Mouse (Mus musculus): ENCODE measurements around the gene Syt7.
A peak's percentile ranks its signal among the peaks of the same experiment; 100 is the strongest.

Gene Syt7

GRCm38 (mm10) chr19:10389391-10390098 lies 655 bp downstream of the Syt7 start:
- DNase-seq, result no peak

GRCm38 (mm10) chr19:10390099-10390680 lies 1.3 kb downstream of the Syt7 start:
- DNase-seq, result no peak

DNA sequence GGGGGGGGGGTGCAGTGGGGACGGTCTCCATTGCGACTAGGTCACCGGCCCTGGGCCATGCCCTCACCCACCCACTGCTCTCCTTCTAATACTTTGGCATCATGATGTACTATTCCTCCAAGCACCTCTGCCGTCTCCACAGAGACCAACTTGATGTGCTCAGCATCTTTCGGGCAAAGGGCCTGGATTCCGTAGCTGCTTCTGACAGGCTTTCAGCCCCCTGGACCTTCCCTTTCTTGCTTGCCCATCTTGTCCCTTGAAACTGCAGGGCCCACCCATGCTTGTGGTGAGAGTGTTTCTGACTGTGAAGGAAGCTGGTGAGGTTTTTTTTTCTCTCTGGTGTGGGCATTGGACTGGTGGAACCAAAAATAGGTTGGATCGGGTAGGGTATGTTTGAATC lies 2.1 kb downstream of the Syt7 start:
- no peak for DNase-seq

DNA sequence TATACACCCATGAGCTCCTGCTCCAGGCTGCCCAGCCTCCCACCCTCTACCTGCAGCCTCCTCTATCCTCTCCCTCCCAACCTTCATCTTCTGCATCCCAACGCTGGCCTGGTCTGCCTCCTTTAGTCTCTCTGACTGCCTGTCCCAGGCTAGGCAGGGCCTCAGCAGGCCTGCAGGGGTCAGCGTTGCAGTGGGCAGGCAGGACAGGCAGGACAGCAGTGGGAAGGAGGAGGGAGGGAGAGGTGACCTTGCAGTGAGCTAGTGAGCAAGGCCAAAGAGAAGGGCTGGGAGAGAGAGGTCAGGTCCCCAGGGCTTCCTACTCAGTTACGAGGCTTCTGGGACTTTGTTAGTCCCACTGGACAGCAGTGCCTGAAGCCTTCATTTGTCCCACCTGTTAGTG lies 3.1 kb downstream of the Syt7 start:
- DNase-seq, result peak; percentile 46

DNA sequence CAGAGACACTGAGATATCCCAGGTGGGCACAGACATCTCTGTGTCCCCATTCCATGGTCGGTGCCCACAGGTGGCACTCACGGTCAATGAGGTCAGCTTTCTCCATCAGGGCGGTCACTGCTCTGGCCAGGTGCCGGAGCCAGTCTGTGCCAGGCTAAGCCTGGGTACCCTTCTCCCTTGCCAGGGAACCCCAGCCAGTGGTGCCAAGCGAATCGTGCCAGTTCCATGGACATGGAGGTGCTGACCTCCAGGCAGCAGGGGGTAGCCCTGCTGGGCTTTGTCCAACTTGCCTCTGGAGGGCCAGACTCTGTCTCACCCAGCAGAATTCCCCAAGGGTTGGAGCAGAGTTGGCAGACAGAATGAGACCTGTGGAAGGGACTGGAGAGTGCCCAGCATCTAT lies 4.6 kb downstream of the Syt7 start:
- DNase-seq, result peak; percentile 49

GRCm38 (mm10) chr19:10393874-10394500 lies 5.1 kb downstream of the Syt7 start:
- no peak for DNase-seq

GRCm38 (mm10) chr19:10395174-10395573 lies 6.3 kb downstream of the Syt7 start:
- DNase-seq, result no peak

DNA sequence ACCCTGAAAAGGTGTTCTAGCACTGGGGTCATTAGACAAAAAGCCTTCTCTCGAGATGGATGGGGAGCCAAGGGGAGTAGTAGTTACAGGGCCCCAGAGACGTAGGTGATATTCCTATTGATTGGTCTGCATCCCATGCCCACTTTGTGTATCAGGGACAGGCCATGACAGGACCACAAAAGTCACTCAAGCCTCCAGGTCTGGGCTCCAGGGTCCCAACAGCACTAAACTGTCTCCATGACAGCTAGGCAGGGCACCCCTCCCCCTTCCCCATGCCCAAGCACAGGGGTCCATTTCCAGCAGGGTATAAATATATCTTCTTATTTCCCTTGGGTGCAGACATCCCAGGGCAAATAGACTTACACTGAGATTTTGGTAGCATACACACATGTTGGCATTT lies 8.1 kb downstream of the Syt7 start:
- no peak for DNase-seq

GRCm38 (mm10) chr19:10397479-10398153 lies 8.7 kb downstream of the Syt7 start:
- no peak for DNase-seq

DNA sequence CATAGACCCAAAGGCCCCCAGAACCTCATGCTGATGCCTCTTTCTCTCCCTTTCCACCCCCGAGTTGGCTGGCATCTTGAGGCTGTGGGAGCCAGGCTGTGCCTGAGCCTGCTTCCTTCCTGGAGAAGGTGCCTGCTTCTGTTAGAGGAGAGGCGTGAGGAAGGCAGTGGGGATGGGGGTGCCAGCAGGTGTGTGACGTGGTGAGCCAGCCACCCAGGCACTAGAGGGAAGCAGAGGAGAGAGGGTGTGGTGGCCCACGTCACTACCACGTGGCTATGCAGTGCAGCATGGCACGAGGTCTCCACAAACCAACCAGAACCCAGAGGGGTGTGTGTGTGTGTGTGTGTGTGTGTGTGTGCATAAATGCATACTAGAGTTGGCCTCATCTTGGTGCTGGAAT lies 9.4 kb downstream of the Syt7 start:
- no peak for DNase-seq

DNA sequence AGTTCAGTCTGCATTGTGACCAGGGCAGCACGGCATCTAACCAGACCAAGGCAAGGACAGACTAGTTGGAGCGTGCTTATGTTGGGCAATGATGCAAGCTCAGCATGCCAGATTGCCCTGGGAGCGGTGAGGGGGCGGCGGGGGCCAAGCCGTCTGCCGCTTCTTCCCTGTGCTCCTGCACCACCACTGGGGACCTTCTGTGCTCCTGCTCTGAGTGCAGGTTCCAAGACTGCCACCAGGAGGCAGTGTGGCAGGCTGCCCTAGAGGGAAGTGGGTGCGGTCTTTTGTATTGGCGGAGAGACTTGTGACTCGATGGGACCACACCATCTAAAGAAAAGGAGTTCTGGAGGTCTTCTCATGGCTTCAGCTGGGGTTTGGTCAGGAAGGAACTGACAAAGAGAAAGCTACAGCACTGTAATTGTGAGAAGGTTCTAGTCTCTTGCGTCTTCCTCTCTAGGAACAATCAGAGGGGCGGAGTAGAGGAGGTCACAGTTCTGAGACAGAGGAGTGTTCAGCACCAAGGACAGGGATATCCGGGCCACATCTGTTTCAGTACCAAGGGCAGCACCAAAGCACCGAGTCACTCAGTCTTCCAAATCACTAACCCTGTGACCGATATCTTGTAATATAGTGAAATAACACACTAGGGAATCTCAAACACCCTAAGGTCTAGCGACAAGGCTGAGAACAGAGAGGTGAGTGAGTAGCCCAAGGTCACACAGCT lies 14.0 kb downstream of the Syt7 start:
- DNase-seq, result peak; percentile 74

GRCm38 (mm10) chr19:10403593-10404380 lies 14.9 kb downstream of the Syt7 start:
- no peak for DNase-seq

DNA sequence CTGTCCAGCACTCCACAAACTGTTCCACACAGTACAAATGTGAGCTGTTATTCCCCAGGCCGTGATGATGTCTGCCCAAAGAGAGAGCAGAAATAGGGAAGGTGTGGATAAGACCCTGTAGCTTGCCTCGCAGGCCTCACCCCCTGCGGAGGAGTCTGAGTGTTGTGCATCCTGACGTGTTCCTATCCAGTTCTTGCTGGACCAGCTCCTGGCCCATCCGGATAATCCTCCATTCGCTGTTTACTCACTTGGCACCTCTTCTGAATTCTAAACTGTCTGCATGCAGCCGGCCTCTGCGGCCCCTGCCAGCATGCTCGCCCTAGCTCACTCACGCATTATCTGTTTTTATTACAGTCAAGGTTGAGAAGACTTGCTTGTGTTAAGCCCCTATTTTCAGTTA lies 15.5 kb downstream of the Syt7 start:
- DNase-seq, result no peak

DNA sequence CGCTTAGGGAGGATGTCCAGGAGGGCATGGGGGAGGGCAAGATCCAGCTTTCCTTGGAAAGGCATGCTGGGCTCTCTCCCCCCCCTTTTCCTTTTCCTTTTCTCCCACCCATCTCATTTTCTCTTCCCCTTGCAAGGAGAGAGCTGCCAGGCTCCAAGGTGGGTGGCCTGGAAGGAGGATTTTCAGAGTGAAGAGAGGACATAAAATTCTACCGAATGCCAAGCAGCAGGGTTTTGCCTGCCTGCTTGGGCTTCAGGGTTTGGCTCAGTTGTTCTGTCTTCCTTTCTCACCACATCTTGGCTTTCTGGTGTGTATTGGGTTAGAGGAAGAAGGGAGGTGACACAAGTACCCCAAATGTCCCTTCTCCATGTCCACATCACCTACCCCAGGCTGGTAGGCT lies 16.0 kb downstream of the Syt7 start:
- DNase-seq, result no peak

GRCm38 (mm10) chr19:10413701-10414242 lies 24.9 kb downstream of the Syt7 start:
- DNase-seq, result peak; percentile 43

GRCm38 (mm10) chr19:10415508-10415907 lies 26.6 kb downstream of the Syt7 start:
- DNase-seq, result no peak

DNA sequence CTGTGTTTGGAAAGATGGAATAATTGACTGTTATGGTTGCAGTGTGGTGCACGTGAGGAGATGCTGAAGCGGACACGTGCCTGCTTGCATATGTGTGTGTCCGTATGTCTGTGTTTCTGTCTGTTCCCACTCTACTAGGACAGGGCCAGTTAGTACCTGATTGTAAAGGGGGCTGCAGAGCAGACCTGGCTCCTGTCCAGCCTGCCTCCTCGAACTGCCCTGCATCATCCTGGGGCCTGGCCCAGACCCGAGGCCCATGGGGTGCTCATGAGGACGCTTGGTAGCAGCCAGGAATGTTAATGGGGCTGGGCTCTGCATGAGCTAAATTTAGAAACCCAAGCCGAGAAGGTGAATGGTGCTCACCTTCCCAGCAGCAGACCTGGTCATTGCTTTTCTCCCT lies 28.0 kb downstream of the Syt7 start:
- DNase-seq, result peak; percentile 60

GRCm38 (mm10) chr19:10417436-10417835 lies 28.5 kb downstream of the Syt7 start:
- DNase-seq, result peak; percentile 42

DNA sequence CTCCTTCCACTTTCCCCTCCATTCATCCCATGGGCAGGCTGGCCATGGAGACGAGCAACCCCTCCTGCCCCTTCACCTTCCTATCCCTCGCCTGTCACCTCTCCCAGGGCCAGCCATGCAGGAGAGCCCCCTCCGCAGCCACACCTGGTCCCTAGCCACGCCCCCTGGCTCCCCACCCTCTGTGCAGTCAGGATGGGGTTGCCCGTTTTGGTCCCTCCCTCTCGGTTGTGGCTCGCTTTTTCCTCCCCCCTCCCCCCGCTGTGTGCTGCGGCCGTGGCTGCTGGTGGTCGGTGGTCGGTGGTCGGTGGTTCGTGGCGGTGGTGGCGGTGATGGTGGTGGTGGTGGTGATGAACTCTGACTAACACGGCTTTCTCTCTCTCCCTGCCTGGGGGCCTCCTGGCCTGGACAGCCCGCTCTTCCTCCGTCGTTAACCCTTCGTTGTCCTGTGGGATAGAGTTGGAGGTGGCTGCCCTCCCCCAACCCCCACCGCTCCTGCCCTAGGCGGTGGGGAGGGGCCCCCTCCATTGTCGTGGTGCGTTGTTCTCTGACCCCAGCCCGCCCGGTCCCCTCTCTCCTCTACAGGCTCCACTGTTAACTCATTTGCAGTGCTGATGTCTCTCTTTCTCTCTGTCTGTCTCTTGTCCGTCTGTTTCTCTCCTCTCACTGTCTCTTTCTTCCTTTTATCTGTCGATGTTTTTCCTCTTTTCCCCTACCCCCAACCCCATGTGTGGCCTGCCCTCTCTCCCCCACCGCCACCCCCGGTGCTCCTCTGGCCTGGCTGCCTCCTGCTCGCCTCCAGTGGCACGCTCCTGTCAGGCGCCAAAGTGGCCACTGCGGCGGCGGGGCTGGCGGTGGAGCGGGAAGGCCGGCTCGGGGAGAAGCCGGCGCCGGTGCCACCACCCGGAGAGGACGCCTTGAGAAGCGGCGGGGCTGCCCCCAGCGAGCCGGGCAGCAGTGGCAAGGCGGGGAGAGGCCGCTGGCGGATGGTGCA lies 33.4 kb downstream of the Syt7 start:
- no peak for DNase-seq

DNA sequence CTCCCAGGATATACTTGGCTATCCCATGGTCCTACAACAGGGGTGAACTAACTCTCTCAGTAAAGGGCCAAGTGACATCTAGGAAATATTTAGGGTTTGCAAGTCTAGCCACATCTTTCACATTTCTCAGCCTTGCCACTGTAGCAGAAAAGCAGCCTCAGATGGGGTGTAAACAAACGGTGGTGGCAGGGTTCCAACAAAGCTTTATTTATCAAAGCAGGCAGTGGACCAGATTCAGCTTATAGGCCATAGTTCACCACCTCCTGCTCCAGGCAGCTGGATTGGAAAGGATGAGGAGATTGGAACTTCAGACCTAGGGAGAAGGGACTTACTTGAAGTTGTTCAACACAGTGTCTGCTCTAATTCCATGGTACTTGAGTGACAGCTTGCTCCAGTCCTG lies 35.9 kb downstream of the Syt7 start:
- peak; percentile 36 for DNase-seq
